Mouse (Mus musculus): ENCODE results near the gene Col27a1.

DNA sequence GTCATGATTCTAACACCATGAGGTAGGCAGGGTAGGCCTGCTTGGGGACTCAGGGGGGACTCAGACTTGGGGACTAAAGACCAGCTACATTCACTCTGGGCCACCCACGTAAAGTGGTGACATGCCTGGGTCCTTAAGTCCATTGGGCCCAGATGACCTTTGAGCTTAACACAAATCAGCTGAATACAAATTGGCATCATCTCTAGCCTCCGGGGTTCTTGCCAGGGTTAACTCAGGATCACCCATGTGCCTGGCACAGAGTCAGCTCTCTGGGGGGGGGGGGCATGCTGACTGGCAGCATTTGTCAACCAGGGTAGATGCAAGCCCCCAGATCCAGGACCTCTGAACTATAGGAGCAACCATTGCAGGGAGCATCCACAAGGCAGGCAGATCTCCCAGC, 42.6 kb downstream of the Col27a1 start:
- TF ChIP-seq POLR2A (IDR thresholded peaks at IDR 0.05; ENCODE audit: insufficient read depth, low read length) = no peak
- no peak for TF ChIP-seq CTCF (IDR thresholded peaks at IDR 0.05; ENCODE audit: low read depth, low read length)

Measured in ES-Bruce4 (cell line).